Mouse (Mus musculus) forebrain, embryonic 11.5 days (tissue): Measurements from ENCODE around the gene Ankrd7. TPM values are rescaled to one million over a fixed set of nuclear protein-coding genes. Genes with fewer than 3 reads are reported as not detected.

Source experiments
- ATAC-seq: fragments of 200-750 bp; cut with Nextera tagmentation; replicated peaks from 2 replicates; pipeline ENCODE4 v1.8.0; 2017; ENCODE audit warnings: moderate TSS enrichment; ENCODE audit not compliant: low FRiP score
- DNase-seq: peaks from one replicate; pipeline ENCODE4 v3.0.0-alpha.2; 2017; ENCODE audit warnings: low spot score
- H3K27ac ChIP-seq: fragments of 300-500 bp; sonication (generic); 2 replicates; pipeline ENCODE4 v1.5.1; 2014; ENCODE audit warnings: low read depth, low read length
- H3K27me3 ChIP-seq: fragments of 300-500 bp; sonication (generic); 2 replicates; pipeline ENCODE4 v1.6.1; 2014; ENCODE audit warnings: mild to moderate bottlenecking, low read length, mixed read lengths; ENCODE audit not compliant: control insufficient read depth, insufficient read depth
- H3K36me3 ChIP-seq: fragments of 300-500 bp; sonication (generic); 2 replicates; pipeline ENCODE4 v1.6.1; 2014; ENCODE audit warnings: mild to moderate bottlenecking, low read length, moderate library complexity, mixed read lengths; ENCODE audit not compliant: control insufficient read depth, insufficient read depth
- H3K4me1 ChIP-seq: fragments of 300-500 bp; sonication (generic); replicated peaks from 2 replicates; pipeline ENCODE4 v1.6.1; 2014; ENCODE audit warnings: low read length, mixed read lengths; ENCODE audit not compliant: control insufficient read depth, insufficient read depth
- H3K4me2 ChIP-seq: fragments of 300-500 bp; sonication (generic); 2 replicates; pipeline ENCODE4 v1.6.1; 2014; ENCODE audit warnings: low read depth, mild to moderate bottlenecking, low read length, moderate library complexity, mixed read lengths; ENCODE audit not compliant: severe bottlenecking
- H3K4me3 ChIP-seq: fragments of 300-500 bp; sonication (generic); 2 replicates; pipeline ENCODE4 v1.5.1; 2014; ENCODE audit warnings: low read depth, low read length
- H3K9ac ChIP-seq: fragments of 300-500 bp; sonication (generic); 2 replicates; pipeline ENCODE4 v1.6.1; 2014; ENCODE audit warnings: low read length
- H3K9me3 ChIP-seq: fragments of 300-500 bp; sonication (generic); 2 replicates; pipeline ENCODE4 v1.6.1; 2016; ENCODE audit warnings: low read length, mixed read lengths; ENCODE audit not compliant: control insufficient read depth
- WGBS: fragments of 180-500 bp; shearing (Covaris S2); extraction: QIAGEN DNeasy Blood & Tissue Kit; methylation state at CpG from one replicate; pipeline ENCODE4 v1.1.7; 2014; 5-methylcytosine and 5-hydroxymethylcytosine counted together
- polyA plus RNA-seq: library from polyadenylated mRNA; unstranded; fragments of >200 nt; fragmentation: Nextera tagmentation; extraction: Ambion mirVana; gene quantifications from 2 replicates; pipeline ENCODE4 v1.2.1, GENCODE M21; 2014

Ankrd7 gene
- polyA plus RNA-seq, 1 experiment from 2014 or later, result 0.60 TPM

DNA sequence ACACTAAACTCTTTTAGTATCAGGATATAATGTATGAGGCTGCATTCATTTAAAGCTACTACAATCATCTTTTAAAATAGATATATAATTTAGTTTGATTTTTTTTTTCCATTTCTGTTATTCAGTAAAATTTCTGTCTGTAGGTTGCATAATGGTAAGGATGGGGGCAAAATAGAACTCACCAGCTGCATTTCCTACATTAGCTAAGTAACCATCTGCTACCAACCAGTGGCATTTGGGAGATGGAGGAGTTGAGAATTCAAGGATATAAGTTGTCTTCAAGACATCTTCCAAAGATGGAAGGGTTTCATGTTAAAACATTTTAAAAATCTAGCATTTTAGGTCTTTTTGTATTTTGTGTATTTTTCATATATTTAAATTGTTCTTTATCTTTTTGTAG, 10.8 kb upstream of the Ankrd7 start:
- Histone ChIP-seq H3K9me3 (no peaks in the 10 kb centered on the region), H3K36me3 (peaks cover 2% of the 10 kb centered on the region), H3K4me1 (no peaks in the 10 kb centered on the region), H3K27ac (no peak overlapping the region), H3K27me3 (no peaks in the 10 kb centered on the region), H3K4me2 (no peak overlapping the region), H3K4me3 (no peak overlapping the region), H3K9ac (no peak overlapping the region)
- ATAC-seq (no peak), DNase-seq (no peak)

DNA sequence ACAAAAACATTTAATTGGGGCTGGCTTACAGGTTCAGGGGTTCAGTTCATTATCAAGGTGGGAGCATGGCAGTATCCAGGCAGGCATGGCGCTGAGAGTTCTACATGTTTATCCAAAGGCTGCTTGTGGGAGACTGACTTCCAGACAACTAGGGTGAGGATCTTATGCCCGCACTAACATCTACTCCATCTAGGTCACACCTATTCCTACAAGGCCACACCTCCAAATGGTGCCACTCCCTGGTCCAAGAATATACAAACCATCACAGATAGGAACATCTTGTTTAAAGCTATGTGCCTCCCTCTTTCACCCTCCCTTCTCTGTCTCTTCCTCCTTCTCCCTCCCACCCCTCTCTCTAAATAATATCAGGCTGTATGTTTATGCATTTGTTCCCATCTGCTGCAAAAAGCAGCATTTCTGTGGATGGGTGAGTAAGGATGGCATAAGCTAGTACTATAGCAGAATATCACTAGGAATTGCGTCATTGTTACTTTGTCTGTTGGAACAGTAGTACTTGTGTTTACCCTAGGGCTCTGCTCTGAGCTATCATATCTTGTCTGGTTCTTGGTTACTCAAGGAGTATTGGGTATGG, 9.5 kb upstream of the Ankrd7 start:
- Histone ChIP-seq H3K27me3 (no peaks in the 10 kb centered on the region), H3K4me2 (no peak overlapping the region), H3K9ac (no peak overlapping the region), H3K27ac (no peak overlapping the region), H3K4me3 (no peak overlapping the region), H3K4me1 (no peaks in the 10 kb centered on the region), H3K9me3 (no peaks in the 10 kb centered on the region; the same call in 1 of the 2 replicates), H3K36me3 (peaks cover 2% of the 10 kb centered on the region)
- DNase-seq (no peak), ATAC-seq (no peak)
- WGBS, result 97% methylated on average over 3 of the region's 3 CpGs

DNA sequence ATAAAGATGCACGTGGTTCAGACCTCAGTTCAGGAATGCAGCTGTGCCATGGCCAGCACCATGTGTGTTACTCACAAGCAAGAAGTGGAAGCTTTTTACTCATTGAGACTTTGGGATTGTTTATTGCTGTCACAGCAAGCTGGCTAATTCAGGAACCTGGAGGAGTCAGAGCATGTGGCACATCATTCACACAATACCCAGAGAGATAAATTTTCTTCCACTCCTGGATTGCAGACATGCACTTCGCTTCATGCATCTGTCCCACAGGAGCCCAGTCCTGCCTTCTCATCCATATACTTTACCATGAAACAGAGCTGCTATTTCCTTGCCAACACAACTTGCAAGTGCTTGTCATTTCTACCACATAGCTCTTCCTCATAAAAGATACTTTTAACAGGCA, 22.9 kb downstream of the Ankrd7 start:
- WGBS, result 78% methylated on average over 2 of the region's 2 CpGs
- DNase-seq, result no peak
- no peak overlapping the region for H3K4me2 ChIP-seq
- H3K36me3 ChIP-seq, result no peaks in the 10 kb centered on the region
- H3K27me3 ChIP-seq, result no peaks in the 10 kb centered on the region
- H3K4me3 ChIP-seq, result no peak overlapping the region
- H3K27ac ChIP-seq, result no peak overlapping the region
- no peak for ATAC-seq
- no peaks in the 10 kb centered on the region for H3K4me1 ChIP-seq
- H3K9ac ChIP-seq, result no peak overlapping the region
- H3K9me3 ChIP-seq, result no peaks in the 10 kb centered on the region

DNA sequence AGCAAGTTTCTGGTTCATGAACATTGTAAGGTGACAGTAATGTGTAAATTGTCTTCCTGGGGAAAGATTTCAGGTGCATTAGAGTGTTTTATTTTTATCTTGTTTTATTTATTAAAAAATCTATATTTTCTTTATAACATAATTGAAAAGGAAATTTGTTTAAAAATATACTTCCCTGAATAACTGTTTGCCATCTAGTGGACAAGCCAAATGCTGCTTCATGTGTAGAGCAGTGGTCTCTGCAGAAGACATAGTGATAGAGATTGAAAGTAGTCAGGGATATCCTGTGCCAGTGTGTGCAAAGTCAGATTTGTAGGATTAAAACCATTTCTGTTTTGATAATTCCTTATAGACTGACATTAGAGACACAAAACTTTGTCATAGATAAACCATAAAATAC, 28.0 kb downstream of the Ankrd7 start:
- Histone ChIP-seq H3K9ac (no peak overlapping the region), H3K9me3 (no peaks in the 10 kb centered on the region), H3K4me1 (no peaks in the 10 kb centered on the region), H3K36me3 (no peaks in the 10 kb centered on the region), H3K4me3 (no peak overlapping the region), H3K27me3 (no peaks in the 10 kb centered on the region), H3K27ac (no peak overlapping the region), H3K4me2 (no peak overlapping the region)
- no peak for ATAC-seq
- no peak for DNase-seq

DNA sequence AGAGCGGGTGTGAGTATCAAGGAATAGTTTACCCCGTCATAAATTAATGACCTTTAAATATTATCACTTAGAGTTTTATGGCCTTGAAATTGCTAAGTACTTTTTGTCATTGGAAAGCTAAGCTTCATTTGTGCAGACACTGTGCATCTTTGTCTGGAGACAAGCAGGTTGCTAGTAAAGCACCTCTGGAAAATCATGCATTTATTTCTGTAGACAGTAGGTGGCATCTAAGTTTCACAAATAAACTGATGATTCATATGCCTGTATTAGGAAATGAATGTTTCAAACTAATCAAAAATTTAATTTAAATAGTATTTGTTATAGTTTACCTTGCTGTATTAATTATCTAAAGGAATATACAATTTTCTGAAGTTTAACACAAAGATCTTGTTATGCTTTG, 41.1 kb downstream of the Ankrd7 start:
- DNase-seq (no peak), ATAC-seq (no peak)
- Histone ChIP-seq H3K9me3 (no peaks in the 10 kb centered on the region), H3K4me3 (no peak overlapping the region), H3K27me3 (no peaks in the 10 kb centered on the region), H3K9ac (no peak overlapping the region), H3K4me1 (no peaks in the 10 kb centered on the region), H3K4me2 (no peak overlapping the region), H3K27ac (no peak overlapping the region), H3K36me3 (no peaks in the 10 kb centered on the region)
- WGBS, result 90% methylated on average over 2 of the region's 2 CpGs

DNA sequence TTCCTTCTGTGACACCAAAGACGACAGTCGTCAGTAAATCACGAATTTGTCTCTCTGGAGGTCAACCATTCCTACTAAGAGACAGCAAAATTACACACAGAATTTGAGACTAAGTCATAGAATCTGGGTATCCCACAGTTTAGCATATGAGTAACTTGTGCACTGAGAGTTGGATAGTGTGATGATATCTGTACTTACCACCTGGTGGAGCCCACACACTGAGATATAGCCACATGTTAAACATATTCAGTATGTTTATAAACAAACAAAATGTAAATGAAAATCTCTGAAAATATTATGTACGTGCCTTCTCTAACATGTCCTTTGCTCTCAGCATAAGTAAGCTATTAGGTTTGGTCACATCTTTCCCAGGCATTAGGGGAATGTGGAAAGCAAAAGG, 47.1 kb downstream of the Ankrd7 start:
- H3K9me3 ChIP-seq, result no peaks in the 10 kb centered on the region
- 88% methylated on average over 4 of the region's 4 CpGs for WGBS
- no peak overlapping the region for H3K27ac ChIP-seq
- H3K9ac ChIP-seq, result no peak overlapping the region
- H3K36me3 ChIP-seq, result no peaks in the 10 kb centered on the region
- no peaks in the 10 kb centered on the region for H3K27me3 ChIP-seq
- no peaks in the 10 kb centered on the region for H3K4me1 ChIP-seq
- no peak for DNase-seq
- H3K4me3 ChIP-seq, result no peak overlapping the region
- H3K4me2 ChIP-seq, result no peak overlapping the region
- ATAC-seq, result no peak

DNA sequence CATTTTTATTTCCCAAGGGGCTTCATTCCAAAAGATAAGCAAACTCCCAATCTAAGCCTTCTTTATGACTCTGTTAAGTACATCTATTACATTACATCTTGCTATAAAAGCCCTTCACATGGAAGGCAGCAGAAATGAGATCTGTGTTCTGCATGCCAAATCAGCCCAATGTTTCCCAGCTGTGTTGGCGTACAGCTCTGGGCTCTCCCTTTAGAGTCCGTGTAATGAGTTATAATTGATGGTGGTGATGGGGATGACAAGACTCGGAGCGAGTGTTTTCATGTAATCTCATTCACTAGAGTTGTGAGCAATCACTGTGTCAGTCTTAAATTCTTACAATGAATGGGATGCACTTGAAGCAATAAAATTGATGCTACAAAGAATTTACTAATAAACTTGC, 49.9 kb downstream of the Ankrd7 start:
- no peaks in the 10 kb centered on the region for H3K4me1 ChIP-seq
- 79% methylated on average over 4 of the region's 4 CpGs for WGBS
- no peaks in the 10 kb centered on the region for H3K36me3 ChIP-seq
- ATAC-seq (0 out of 2 replicates have a peak, but pooled peaks have one; percentile 49), DNase-seq (no peak)
- no peaks in the 10 kb centered on the region for H3K27me3 ChIP-seq
- no peaks in the 10 kb centered on the region for H3K9me3 ChIP-seq
- H3K4me3 ChIP-seq, result no peak overlapping the region
- H3K9ac ChIP-seq, result no peak overlapping the region
- no peak overlapping the region for H3K4me2 ChIP-seq
- no peak overlapping the region for H3K27ac ChIP-seq

DNA sequence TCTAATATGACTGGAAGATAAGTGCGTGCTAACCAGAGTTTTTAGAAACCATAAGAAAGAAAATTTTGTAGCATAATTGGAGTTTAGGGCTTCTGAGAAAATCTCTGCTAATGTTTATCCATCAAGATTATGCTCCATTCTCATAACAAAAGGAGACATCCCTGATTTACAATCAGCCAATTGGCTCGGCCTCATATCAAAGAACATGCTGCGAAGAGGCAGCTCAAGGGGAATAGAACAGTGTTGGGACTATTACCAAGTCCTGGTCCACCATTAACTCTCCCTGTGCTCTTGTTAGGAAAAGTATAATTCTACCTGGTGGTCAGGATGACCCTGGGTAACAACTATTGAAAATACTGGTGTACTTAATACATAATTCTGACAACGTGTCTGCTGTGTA, 50.4 kb downstream of the Ankrd7 start:
- 88% methylated on average over 4 of the region's 4 CpGs for WGBS
- no peak overlapping the region for H3K27ac ChIP-seq
- no peak for ATAC-seq
- no peak for DNase-seq
- no peaks in the 10 kb centered on the region for H3K9me3 ChIP-seq
- H3K4me3 ChIP-seq, result no peak overlapping the region
- no peaks in the 10 kb centered on the region for H3K36me3 ChIP-seq
- H3K4me2 ChIP-seq, result no peak overlapping the region
- no peak overlapping the region for H3K9ac ChIP-seq
- H3K4me1 ChIP-seq, result no peaks in the 10 kb centered on the region
- H3K27me3 ChIP-seq, result no peaks in the 10 kb centered on the region
